Mouse (Mus musculus) hindbrain, embryonic 10.5 days (tissue): ENCODE measurements at regions not wholly inside any gene's neighbourhood (a gene's known extent, or its start where the extent isn't known, plus 50 kb on each side); places are given as distances from the start of the nearest gene placed in this dataset.
"Not testable (repeated sequence)": the region's sequence is repeated elsewhere in the genome, so short reads cannot be mapped to it uniquely, and the experiment has no call there.

ENCODE experiments used
- DNase-seq: peaks from one replicate; pipeline ENCODE4 v3.0.0-alpha.2; 2017; ENCODE audit warnings: low spot score
- H3K27ac ChIP-seq: fragments of 300-500 bp; sonication (generic); 2 replicates; pipeline ENCODE4 v1.5.1; 2016; ENCODE audit warnings: mild to moderate bottlenecking, moderate library complexity
- H3K27me3 ChIP-seq: fragments of 300-500 bp; sonication (generic); 2 replicates; pipeline ENCODE4 v1.6.1; 2016; ENCODE audit warnings: mild to moderate bottlenecking; ENCODE audit not compliant: poor library complexity, insufficient read depth, severe bottlenecking
- H3K36me3 ChIP-seq: fragments of 300-500 bp; sonication (generic); 2 replicates; pipeline ENCODE4 v1.6.1; 2016; ENCODE audit warnings: mild to moderate bottlenecking, moderate library complexity
- H3K4me1 ChIP-seq: fragments of 300-500 bp; sonication (generic); replicated peaks from 2 replicates; pipeline ENCODE4 v1.6.1; 2016; ENCODE audit warnings: mild to moderate bottlenecking
- H3K4me3 ChIP-seq: fragments of 300-500 bp; sonication (generic); 2 replicates; pipeline ENCODE4 v1.5.1; 2016; ENCODE audit warnings: mild to moderate bottlenecking, moderate library complexity
- H3K9me3 ChIP-seq: fragments of 300-500 bp; sonication (generic); 2 replicates; pipeline ENCODE4 v1.6.1; 2016; ENCODE audit warnings: mild to moderate bottlenecking, moderate library complexity
- WGBS: fragments of 180-500 bp; shearing (Covaris S2); methylation state at CpG from one replicate; pipeline ENCODE4 v1.1.7; 2016; 5-methylcytosine and 5-hydroxymethylcytosine counted together

- Histone ChIP-seq H3K36me3 (no peaks in the 10 kb centered on the region), H3K27ac (no peak overlapping the region), H3K27me3 (no peaks in the 10 kb centered on the region), H3K4me3 (no peak overlapping the region), H3K4me1 (no peaks in the 10 kb centered on the region), H3K9me3 (no peaks in the 10 kb centered on the region)
- DNase-seq: no peak
- 62% methylated on average over 4 of the region's 4 CpGs for WGBS
Measured at GRCm38 (mm10) chr11:56505068-56505467, 464.3 kb upstream of the Nmur2 start.

DNA sequence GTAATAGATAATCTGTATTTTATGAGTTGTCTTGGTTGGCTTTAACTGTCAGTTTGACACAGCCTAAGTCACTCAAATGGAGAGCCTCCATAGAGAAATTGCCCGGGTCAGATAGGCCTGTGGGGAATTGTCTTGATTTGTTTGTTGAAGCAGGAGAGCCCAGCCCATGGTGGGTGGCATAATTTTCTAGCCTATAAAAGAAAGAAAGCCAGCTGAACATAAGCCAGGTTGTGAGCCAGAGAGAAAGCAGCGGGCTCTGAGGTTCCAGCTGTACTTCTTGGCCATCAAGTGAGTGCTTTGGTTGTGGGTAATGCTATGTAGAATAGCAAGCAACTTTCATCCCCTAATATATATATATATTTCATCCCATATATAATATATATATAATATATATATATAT is 474.1 kb upstream of the Nmur2 start:
- 83% methylated on average over 2 of the region's 2 CpGs for WGBS
- H3K9me3 ChIP-seq: no peaks in the 10 kb centered on the region
- H3K36me3 ChIP-seq: no peaks in the 10 kb centered on the region
- no peak for DNase-seq
- no peak overlapping the region for H3K27ac ChIP-seq
- H3K4me3 ChIP-seq: no peak overlapping the region
- no peaks in the 10 kb centered on the region for H3K27me3 ChIP-seq
- H3K4me1 ChIP-seq: peaks cover 7% of the 10 kb centered on the region; the same call in 1 of the 2 replicates

DNA sequence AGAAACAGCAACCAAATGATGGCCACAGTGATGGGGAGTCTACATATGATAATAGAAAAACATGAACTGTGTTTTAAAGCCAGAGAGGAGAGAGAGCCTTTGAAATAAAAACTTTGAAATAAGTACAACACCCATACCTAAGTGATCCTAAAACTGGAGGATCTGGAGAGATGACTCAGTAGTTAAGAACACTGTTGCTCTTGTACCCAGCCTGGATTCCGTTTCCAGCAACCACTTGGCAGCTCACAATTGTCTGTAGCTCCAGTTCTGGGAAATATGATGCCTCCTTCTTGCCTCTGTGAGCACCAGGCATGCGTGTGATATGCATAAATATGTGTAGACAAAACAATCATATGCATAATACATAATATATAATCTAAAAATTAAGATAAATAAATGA is 477.7 kb upstream of the Nmur2 start:
- no peaks in the 10 kb centered on the region for H3K36me3 ChIP-seq
- H3K9me3 ChIP-seq: no peaks in the 10 kb centered on the region
- H3K27me3 ChIP-seq: no peaks in the 10 kb centered on the region
- no peak overlapping the region for H3K27ac ChIP-seq
- WGBS: 60% methylated on average over 2 of the region's 2 CpGs
- peaks cover 7% of the 10 kb centered on the region; the same call in 1 of the 2 replicates for H3K4me1 ChIP-seq
- DNase-seq: no peak
- H3K4me3 ChIP-seq: no peak overlapping the region

DNA sequence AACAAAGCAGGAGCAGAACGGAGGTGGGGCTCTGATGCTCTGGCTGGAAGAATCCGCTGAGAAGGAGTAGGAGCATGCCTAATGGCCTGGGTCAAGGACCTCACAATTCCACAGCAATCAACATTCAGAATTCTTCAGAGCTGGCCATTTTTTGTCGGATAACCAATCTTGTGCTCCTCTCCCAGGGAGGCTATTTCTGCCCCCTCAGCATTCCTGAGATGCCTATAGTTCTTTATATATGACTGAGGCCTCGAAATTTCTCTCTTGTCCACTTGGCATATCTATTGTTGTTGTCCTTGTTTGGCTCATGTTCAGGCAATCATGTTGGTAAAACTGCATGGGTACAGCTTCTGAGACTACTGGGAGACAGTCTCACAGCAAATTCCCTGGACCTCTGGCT is 460.5 kb upstream of the Gria1 start:
- Histone ChIP-seq H3K4me1 (0 out of 2 replicates have a peak, but pooled peaks cover 6% of the 10 kb centered on the region), H3K36me3 (no peaks in the 10 kb centered on the region), H3K4me3 (no peak overlapping the region), H3K27me3 (no peaks in the 10 kb centered on the region), H3K27ac (no peak overlapping the region), H3K9me3 (no peaks in the 10 kb centered on the region)
- 46% methylated on average over 4 of the region's 4 CpGs for WGBS
- peak; percentile 5 for DNase-seq

DNA sequence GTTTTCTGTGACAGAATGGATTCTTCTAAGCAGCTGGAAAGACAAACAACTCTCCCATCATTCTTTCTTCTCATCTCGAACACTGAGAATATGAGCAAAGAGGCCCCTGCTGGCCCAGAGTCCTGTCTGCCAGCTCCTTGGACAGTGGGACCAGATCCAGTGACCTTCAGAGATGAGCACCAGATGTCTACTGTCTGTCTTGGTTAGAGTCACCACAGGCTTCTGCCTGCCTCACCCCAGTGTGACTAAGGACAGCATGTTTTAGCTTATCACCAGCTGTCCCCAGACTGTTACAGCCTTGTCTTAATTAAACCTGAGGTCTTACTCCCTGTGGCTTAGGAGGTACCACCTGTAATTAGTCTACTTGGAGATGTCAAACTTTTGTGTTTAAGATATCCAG is 454.9 kb upstream of the Gria1 start:
- H3K27me3 ChIP-seq: no peaks in the 10 kb centered on the region
- no peak for DNase-seq
- H3K27ac ChIP-seq: no peak overlapping the region
- no peaks in the 10 kb centered on the region for H3K36me3 ChIP-seq
- H3K9me3 ChIP-seq: no peaks in the 10 kb centered on the region
- H3K4me1 ChIP-seq: no peaks in the 10 kb centered on the region
- H3K4me3 ChIP-seq: no peak overlapping the region
- WGBS: 81% methylated on average over 1 of the region's 1 CpGs

- Histone ChIP-seq H3K36me3 (no peaks in the 10 kb centered on the region), H3K9me3 (no peaks in the 10 kb centered on the region), H3K27ac (no peak overlapping the region), H3K4me1 (peaks cover 11% of the 10 kb centered on the region), H3K4me3 (no peak overlapping the region), H3K27me3 (no peaks in the 10 kb centered on the region)
- DNase-seq: no peak
- 86% methylated on average over 5 of the region's 5 CpGs for WGBS
Measured at GRCm38 (mm10) chr11:56580028-56580427, 431.2 kb upstream of the Gria1 start.

DNA sequence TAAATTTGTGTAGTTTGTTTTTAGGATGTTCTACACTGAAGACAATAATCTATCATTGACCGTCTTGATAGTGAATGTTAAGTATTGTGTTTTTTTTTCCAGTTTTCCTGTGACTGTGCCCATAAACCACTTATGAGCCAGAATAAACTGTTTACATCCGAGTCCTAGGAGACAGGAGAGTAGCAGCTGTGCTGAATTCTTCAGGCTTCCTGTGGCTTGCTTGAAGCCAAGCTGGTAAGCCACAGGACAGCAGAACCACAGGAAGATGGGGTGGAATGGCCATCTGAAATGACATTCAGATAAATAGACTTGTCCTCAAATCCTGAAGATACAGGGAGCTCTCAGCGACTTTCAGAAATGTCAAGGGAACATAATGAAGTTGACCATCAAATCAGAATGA is 428.1 kb upstream of the Gria1 start:
- Histone ChIP-seq H3K4me3 (no peak overlapping the region), H3K4me1 (peaks cover 11% of the 10 kb centered on the region), H3K27me3 (no peaks in the 10 kb centered on the region), H3K9me3 (no peaks in the 10 kb centered on the region), H3K36me3 (no peaks in the 10 kb centered on the region), H3K27ac (no peak overlapping the region)
- no peak for DNase-seq
- WGBS: 78% methylated on average over 3 of the region's 3 CpGs

DNA sequence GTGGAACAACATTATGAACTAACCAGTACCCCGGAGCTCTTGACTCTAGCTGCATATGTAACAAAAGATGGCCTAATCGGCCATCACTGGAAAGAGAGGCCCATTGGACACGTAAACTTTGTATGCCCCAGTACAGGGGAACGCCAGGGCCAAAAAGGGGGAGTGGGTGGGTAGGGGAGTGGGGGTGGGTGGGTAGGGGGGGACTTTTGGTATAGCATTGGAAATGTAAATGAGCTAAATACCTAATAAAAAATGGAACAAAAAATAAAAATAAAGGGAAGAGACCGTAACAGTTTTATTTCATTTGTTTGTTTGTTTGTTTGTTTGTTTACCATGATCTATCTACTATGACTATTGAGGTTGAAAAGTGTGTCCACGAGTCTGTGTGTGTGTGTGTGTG is 417.8 kb upstream of the Gria1 start:
- H3K4me3 ChIP-seq, H3K27me3 ChIP-seq, H3K9me3 ChIP-seq, DNase-seq, H3K27ac ChIP-seq, H3K4me1 ChIP-seq, H3K36me3 ChIP-seq: not testable (repeated sequence)
- WGBS: 93% methylated on average over 4 of the region's 6 CpGs

GRCm38 (mm10) chr11:56603742-56604141 is 407.4 kb upstream of the Gria1 start:
- H3K4me1 ChIP-seq: no peaks in the 10 kb centered on the region
- WGBS: 88% methylated on average over 1 of the region's 1 CpGs
- H3K4me3 ChIP-seq: no peak overlapping the region
- no peak for DNase-seq
- H3K36me3 ChIP-seq: no peaks in the 10 kb centered on the region
- H3K27me3 ChIP-seq: no peaks in the 10 kb centered on the region
- H3K9me3 ChIP-seq: no peaks in the 10 kb centered on the region
- no peak overlapping the region for H3K27ac ChIP-seq

GRCm38 (mm10) chr11:56627659-56628058 is 383.5 kb upstream of the Gria1 start:
- H3K27ac ChIP-seq: no peak overlapping the region
- no peak overlapping the region for H3K4me3 ChIP-seq
- no peak for DNase-seq
- 59% methylated on average over 3 of the region's 3 CpGs for WGBS
- H3K36me3 ChIP-seq: no peaks in the 10 kb centered on the region
- H3K9me3 ChIP-seq: no peaks in the 10 kb centered on the region
- H3K27me3 ChIP-seq: no peaks in the 10 kb centered on the region
- H3K4me1 ChIP-seq: peaks cover 7% of the 10 kb centered on the region; the same call in 1 of the 2 replicates

- Histone ChIP-seq H3K4me1 (peaks cover 11% of the 10 kb centered on the region), H3K27me3 (no peaks in the 10 kb centered on the region), H3K36me3 (no peaks in the 10 kb centered on the region), H3K9me3 (no peaks in the 10 kb centered on the region), H3K27ac (no peak overlapping the region), H3K4me3 (no peak overlapping the region)
- 84% methylated on average over 2 of the region's 2 CpGs for WGBS
- no peak for DNase-seq
Measured at GRCm38 (mm10) chr11:56633445-56633844, 377.7 kb upstream of the Gria1 start.

DNA sequence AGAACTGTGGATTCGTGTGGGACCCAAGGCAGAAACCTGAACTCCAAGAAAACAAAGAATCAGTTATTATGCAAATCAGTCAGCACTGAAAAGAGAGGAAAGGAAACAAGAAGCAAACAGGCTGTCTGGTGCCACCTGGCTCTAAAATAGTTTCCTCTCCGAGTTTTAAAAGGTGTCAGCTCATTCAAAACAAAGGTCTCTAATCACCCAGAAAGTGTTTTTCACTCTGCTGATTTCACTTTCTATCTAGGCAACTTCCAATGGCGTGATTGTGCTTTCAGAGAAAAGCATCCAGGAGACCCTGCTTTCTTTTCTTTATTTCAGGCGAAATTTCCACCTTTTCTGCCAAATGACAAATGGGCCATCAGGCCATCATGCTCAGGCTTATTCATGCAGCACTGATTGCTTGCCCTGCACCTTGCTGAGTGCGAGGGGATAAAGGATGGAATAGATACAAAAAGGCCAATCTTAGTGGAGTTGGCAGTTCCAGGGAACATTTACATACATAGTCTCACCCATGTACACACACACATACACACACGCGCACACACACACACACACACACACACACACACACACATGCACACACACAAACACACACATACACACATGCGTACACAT is 374.5 kb upstream of the Gria1 start:
- DNase-seq: no peak
- Histone ChIP-seq H3K27me3 (no peaks in the 10 kb centered on the region), H3K4me3 (no peak overlapping the region), H3K36me3 (no peaks in the 10 kb centered on the region), H3K4me1 (peaks cover 11% of the 10 kb centered on the region), H3K27ac (peak overlapping the region; percentile 23; the same call in 1 of the 2 replicates), H3K9me3 (no peaks in the 10 kb centered on the region)
- WGBS: 49% methylated on average over 8 of the region's 8 CpGs

GRCm38 (mm10) chr11:56641716-56642115 is 369.5 kb upstream of the Gria1 start:
- 82% methylated on average over 3 of the region's 3 CpGs for WGBS
- no peak for DNase-seq
- Histone ChIP-seq H3K9me3 (no peaks in the 10 kb centered on the region), H3K4me1 (peaks cover 5% of the 10 kb centered on the region), H3K4me3 (no peak overlapping the region), H3K36me3 (no peaks in the 10 kb centered on the region), H3K27me3 (no peaks in the 10 kb centered on the region), H3K27ac (no peak overlapping the region)
